Mouse (Mus musculus) heart, embryonic 12.5 days (tissue): ENCODE measurements around the gene Agap1. TPM values are rescaled to one million over a fixed set of nuclear protein-coding genes. Genes with fewer than 3 reads are reported as not detected.

Experiments
- ATAC-seq: fragments of 200-750 bp; cut with Nextera tagmentation; 2 replicates; pipeline ENCODE4 v1.8.0; 2017; ENCODE audit warnings: moderate TSS enrichment, moderate library complexity; ENCODE audit not compliant: insufficient number of reproducible peaks, low FRiP score
- H3K27ac ChIP-seq: fragments of 300-500 bp; sonication (generic); 2 replicates; pipeline ENCODE4 v1.5.1; 2016; ENCODE audit warnings: mild to moderate bottlenecking, moderate library complexity; ENCODE audit not compliant: poor library complexity, severe bottlenecking
- H3K27me3 ChIP-seq: fragments of 300-500 bp; sonication (generic); replicated peaks from 2 replicates; pipeline ENCODE4 v1.6.1; 2016; ENCODE audit warnings: mild to moderate bottlenecking, moderate library complexity
- H3K36me3 ChIP-seq: fragments of 300-500 bp; sonication (generic); 2 replicates; pipeline ENCODE4 v1.6.1; 2016; ENCODE audit warnings: mild to moderate bottlenecking, moderate library complexity
- H3K4me1 ChIP-seq: fragments of 300-500 bp; sonication (generic); replicated peaks from 2 replicates; pipeline ENCODE4 v1.6.1; 2016; ENCODE audit warnings: mild to moderate bottlenecking
- H3K4me2 ChIP-seq: fragments of 300-500 bp; sonication (generic); 2 replicates; pipeline ENCODE4 v1.6.1; 2016; ENCODE audit warnings: mild to moderate bottlenecking, moderate library complexity
- H3K4me3 ChIP-seq: fragments of 300-500 bp; sonication (generic); 2 replicates; pipeline ENCODE4 v1.5.1; 2016; ENCODE audit warnings: mild to moderate bottlenecking
- H3K9ac ChIP-seq: fragments of 300-500 bp; sonication (generic); 2 replicates; pipeline ENCODE4 v1.6.1; 2016; ENCODE audit warnings: mild to moderate bottlenecking, moderate library complexity
- H3K9me3 ChIP-seq: fragments of 300-500 bp; sonication (generic); replicated peaks from 2 replicates; pipeline ENCODE4 v1.6.1; 2016; ENCODE audit warnings: mild to moderate bottlenecking, moderate library complexity
- WGBS: fragments of 180-500 bp; shearing (Covaris S2); methylation state at CpG from one replicate; pipeline ENCODE4 v1.1.7; 2016; 5-methylcytosine and 5-hydroxymethylcytosine counted together
- polyA plus RNA-seq: library from polyadenylated mRNA; unstranded; fragments of >200 nt; fragmentation: Nextera tagmentation; extraction: Ambion mirVana; gene quantifications from 2 replicates; pipeline ENCODE4 v1.2.1, GENCODE M21; 2016

The Agap1 gene
- polyA plus RNA-seq, 1 experiment from 2014 or later, result 16.3 TPM

DNA sequence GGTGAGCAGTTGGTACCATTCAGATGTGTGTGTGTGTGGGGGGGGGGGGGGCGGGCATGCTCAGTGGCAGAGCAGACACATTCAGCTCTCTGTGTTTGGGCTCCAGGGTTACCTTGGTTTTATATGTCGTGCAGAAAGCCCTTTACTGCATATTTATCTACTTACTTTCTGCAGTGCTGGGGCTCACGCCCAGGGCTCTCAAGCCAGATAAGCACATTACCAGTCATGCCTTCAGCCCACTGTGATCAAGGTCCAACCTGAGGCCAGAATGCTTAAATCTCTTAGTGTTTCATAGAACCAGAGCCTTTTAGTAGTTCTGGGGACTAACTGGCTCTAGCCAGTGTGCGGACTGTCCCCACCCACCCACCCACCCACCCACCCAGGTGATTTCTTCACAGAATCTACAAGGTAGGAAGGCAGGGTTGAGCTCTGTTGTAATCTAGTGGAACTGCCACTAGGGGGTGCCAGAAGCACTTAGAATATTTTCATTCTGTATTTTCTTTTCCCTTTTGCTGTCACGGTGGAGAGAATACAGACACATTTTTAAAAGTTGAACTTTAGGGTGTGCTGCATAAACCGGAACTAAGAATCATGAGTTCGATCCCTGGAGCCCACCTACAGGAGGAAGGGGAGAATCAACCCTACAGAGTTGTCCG lies 189.0 kb downstream of the Agap1 start:
- no peak overlapping the region for H3K4me3 ChIP-seq
- ATAC-seq, result 0 out of 2 replicates have a peak, but pooled peaks have one; percentile 44
- H3K4me2 ChIP-seq, result 0 out of 2 replicates have a peak overlapping the region, but pooled peaks have one; percentile 9
- H3K27me3 ChIP-seq, result no peaks in the 10 kb centered on the region
- peaks cover 12% of the 10 kb centered on the region for H3K4me1 ChIP-seq
- no peaks in the 10 kb centered on the region for H3K9me3 ChIP-seq
- WGBS, result 53% methylated on average over 8 of the region's 8 CpGs
- H3K27ac ChIP-seq, result peak overlapping the region; percentile 12; the same call in 1 of the 2 replicates
- no peak overlapping the region for H3K9ac ChIP-seq
- H3K36me3 ChIP-seq, result peaks cover 2% of the 10 kb centered on the region

DNA sequence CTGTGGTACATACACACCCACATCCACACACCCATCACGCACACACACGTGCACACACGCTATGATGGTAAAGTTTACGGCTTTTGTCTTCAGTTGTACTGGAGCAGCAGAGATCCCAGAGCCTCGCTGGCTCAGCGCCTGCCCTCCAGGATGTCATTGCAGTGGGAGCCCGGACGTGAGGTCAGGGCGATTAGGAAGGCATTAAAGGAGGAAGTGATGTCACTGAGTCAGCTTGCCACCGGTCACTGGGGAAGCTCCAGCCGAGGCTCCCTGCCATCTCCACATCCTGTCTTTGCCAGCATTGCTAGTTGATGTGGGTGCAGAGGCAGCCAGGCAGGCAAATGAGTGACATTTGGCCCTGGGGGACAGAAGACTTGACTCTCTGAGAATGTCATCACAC lies 189.5 kb downstream of the Agap1 start:
- Histone ChIP-seq H3K4me3 (no peak overlapping the region), H3K4me2 (0 out of 2 replicates have a peak overlapping the region, but pooled peaks have one; percentile 9), H3K9me3 (no peaks in the 10 kb centered on the region), H3K27ac (peak overlapping the region; percentile 12; the same call in 1 of the 2 replicates), H3K27me3 (no peaks in the 10 kb centered on the region), H3K36me3 (no peaks in the 10 kb centered on the region), H3K9ac (no peak overlapping the region), H3K4me1 (peaks cover 12% of the 10 kb centered on the region)
- peak; percentile 69 for ATAC-seq
- 62% methylated on average over 11 of the region's 11 CpGs for WGBS

DNA sequence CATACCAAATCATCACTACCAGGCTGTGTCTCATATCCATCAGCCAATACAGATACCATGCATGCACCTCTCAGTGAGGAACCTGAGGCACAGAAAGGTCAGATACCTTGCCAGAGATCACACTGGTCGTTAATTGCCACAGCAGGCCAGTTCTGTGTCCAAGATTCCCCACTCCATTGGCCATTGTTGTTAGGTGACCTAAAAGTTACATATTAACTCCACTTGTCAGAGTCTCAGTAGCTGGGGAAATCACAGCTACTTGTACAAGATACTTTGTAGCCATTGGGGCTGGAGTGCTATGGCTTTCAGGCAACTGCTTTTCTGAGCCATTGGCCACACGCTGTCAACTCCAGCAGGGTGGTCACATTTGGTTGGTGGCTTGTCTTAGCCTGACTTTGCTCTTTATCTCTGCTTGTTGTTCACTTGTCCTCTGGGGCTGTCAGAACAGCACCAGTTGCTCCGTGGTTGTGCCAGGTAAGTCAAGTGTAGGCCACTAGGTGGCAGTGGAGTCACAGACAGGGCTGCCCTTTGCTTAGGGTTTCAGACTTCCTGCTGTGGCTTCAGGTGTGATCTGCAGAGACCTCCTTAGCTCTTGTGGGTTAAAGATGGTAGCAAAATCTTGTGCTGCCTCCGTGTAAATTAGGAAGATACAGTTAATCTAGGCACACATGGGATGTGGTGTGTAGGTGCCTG lies 191.9 kb downstream of the Agap1 start:
- H3K27ac ChIP-seq, result no peak overlapping the region
- no peak for ATAC-seq
- H3K36me3 ChIP-seq, result no peaks in the 10 kb centered on the region
- no peak overlapping the region for H3K4me2 ChIP-seq
- no peaks in the 10 kb centered on the region for H3K9me3 ChIP-seq
- WGBS, result 19% methylated on average over 4 of the region's 4 CpGs
- H3K4me1 ChIP-seq, result peaks cover 12% of the 10 kb centered on the region
- no peaks in the 10 kb centered on the region for H3K27me3 ChIP-seq
- no peak overlapping the region for H3K4me3 ChIP-seq
- no peak overlapping the region for H3K9ac ChIP-seq

DNA sequence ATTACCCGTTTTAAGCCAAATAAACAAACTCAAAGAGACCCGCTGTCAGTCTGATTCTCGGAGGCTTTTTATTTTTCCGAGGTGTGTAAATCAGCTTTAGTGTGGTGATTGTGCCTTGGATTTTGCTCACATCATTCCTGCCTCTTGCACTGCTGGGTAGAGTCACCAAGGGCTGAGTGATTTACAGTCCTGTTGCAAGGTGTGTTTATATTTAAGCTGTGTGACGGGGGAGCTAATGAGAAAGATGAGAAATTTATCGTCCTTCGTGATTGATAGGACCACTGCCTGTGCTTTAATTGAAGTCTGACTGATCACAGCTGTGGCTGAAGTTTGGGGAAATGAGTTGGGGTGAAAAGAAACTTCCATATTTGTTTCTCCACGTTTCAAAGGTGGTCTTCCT lies 192.9 kb downstream of the Agap1 start:
- no peak for ATAC-seq
- 81% methylated on average over 8 of the region's 8 CpGs for WGBS

DNA sequence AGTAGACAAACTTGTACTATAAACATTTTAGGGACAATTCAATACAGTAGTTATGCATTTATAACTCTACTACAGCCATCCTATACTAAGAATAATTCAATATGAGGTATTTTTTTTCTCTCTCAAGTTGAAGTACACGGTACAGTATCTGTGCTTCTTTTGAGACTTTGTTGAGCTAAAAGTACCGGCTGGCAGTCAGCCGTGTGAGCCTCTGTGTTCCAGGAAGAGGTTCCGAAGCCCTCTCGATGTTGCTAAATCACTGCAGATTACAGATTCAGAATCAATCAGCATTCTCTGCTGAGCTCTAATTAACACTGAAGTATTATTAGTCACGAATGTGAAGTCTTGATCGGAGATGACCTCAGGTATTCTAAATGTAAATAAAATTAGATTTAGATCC lies 196.0 kb downstream of the Agap1 start:
- H3K27me3 ChIP-seq, result no peaks in the 10 kb centered on the region
- no peaks in the 10 kb centered on the region for H3K9me3 ChIP-seq
- no peak overlapping the region for H3K27ac ChIP-seq
- H3K36me3 ChIP-seq, result no peaks in the 10 kb centered on the region
- no peak for ATAC-seq
- H3K4me2 ChIP-seq, result no peak overlapping the region
- H3K4me3 ChIP-seq, result no peak overlapping the region
- WGBS, result 87% methylated on average over 7 of the region's 7 CpGs
- peaks cover 15% of the 10 kb centered on the region; the same call in 1 of the 2 replicates for H3K4me1 ChIP-seq
- no peak overlapping the region for H3K9ac ChIP-seq

More for the DNA sequence above, 192.9 kb downstream of the Agap1 start:
- H3K9me3 ChIP-seq, result no peaks in the 10 kb centered on the region
- H3K4me2 ChIP-seq, result no peak overlapping the region
- no peak overlapping the region for H3K4me3 ChIP-seq
- H3K4me1 ChIP-seq, result peaks cover 10% of the 10 kb centered on the region
- no peak overlapping the region for H3K9ac ChIP-seq
- no peak overlapping the region for H3K27ac ChIP-seq
- no peaks in the 10 kb centered on the region for H3K36me3 ChIP-seq
- no peaks in the 10 kb centered on the region for H3K27me3 ChIP-seq

DNA sequence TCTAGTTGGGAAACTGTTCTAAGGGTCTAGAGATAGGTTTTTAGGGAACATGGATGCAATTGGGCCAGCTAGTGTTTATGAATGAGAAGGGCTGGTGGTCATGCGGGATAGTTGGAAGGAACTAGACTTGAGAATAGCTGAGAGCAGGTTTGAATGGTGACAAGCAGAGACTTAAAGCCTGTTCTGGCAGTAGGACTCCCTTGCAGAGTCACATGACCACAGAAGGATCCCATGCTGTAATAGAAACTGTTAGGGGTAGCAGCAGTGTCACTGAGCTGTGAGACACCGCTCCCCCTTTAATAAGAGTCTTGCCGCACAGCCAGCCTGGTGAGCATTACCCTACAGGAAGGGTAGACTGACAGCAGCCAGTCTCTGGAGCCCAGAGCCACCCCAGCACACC lies 201.6 kb downstream of the Agap1 start:
- Histone ChIP-seq H3K9ac (0 out of 2 replicates have a peak overlapping the region, but pooled peaks have one; percentile 51), H3K4me1 (peaks cover 25% of the 10 kb centered on the region), H3K4me3 (no peak overlapping the region), H3K4me2 (peak overlapping the region; percentile 61), H3K9me3 (no peaks in the 10 kb centered on the region), H3K36me3 (no peaks in the 10 kb centered on the region; the same call in 1 of the 2 replicates), H3K27ac (peak overlapping the region; percentile 48), H3K27me3 (no peaks in the 10 kb centered on the region)
- WGBS, result 81% methylated on average over 3 of the region's 3 CpGs
- ATAC-seq, result 0 out of 2 replicates have a peak, but pooled peaks have one; percentile 10

DNA sequence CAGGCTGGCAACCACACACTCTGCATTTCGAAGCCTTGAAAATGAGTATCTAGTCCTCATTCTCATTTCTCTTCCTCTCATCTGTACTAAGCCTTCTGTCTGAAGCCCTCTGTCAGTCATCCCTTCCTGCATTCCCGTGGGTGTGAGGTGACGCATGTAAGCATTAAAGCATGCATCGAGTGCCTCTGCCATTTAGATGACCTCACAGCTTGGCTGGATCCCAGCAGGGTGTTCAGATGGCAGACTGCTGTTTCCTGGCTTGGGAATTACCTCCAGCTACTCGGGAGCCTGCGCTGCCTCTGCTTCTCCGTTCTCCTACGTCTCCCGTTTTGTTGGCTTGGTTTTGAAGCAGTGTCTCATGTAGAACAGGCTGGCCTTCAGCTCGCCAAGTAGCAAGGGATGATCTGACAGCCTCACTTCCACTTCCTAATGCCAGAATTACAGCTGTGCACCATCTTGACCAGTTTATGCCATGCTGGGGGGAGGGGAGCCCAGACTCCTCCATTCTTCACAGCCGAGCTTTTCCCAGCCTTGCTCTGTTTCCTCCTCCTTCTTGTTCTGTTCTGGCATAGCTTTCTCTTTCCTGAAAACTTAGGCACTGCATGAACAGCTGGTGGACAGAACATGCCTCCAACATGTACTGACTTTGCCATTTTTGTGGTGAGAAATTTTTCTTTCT lies 202.2 kb downstream of the Agap1 start:
- Histone ChIP-seq H3K27me3 (no peaks in the 10 kb centered on the region), H3K27ac (peak overlapping the region; percentile 73), H3K9me3 (no peaks in the 10 kb centered on the region), H3K4me3 (peak overlapping the region; percentile 23; the same call in 1 of the 2 replicates), H3K9ac (peak overlapping the region; percentile 51; the same call in 1 of the 2 replicates), H3K36me3 (no peaks in the 10 kb centered on the region; the same call in 1 of the 2 replicates), H3K4me2 (peak overlapping the region; percentile 61), H3K4me1 (peaks cover 25% of the 10 kb centered on the region)
- WGBS, result 15% methylated on average over 11 of the region's 11 CpGs
- ATAC-seq, result peak; percentile 73

DNA sequence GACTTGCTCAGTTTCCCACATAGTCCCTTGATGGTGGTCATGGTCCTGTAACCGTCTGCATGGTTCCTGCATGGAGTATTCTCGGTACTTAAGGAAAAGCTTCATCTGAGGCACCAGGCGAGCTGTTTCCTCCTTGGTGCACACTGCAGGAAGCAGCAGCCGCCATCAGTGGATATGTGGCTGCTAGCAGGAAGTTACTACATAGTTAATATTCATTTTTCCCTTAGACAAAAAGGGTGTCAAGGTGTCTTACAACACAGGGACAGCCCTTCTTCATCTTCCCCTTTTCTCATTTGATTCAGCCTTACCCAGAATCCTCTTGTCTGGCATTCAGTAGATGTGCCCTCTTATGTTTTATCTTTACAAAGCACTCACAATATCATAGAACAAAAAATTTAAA lies 206.2 kb downstream of the Agap1 start:
- WGBS, result 83% methylated on average over 4 of the region's 4 CpGs
- Histone ChIP-seq H3K36me3 (peaks cover 13% of the 10 kb centered on the region), H3K4me2 (no peak overlapping the region), H3K27me3 (no peaks in the 10 kb centered on the region), H3K27ac (no peak overlapping the region), H3K9me3 (no peaks in the 10 kb centered on the region), H3K9ac (no peak overlapping the region), H3K4me3 (no peak overlapping the region), H3K4me1 (peaks cover 13% of the 10 kb centered on the region)
- ATAC-seq, result no peak

DNA sequence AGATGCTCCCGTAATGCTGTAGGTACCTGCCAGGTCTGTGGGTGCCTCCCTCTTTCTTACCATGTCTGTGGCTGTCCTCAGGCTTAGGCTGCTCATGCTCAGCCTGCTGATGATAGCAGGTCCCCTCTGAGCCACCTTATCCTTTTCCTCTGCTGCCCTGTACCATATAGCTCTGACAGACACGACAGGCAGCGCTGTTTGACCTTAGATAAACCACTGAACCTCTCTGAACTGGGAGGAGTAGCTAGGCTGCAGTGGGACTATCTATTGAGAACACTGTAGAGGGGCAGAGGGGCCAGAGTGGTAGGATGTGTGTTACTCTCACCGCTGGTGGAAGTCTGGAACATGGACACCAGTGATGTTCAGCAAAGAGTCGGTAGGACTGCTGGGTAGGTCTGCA lies 211.5 kb downstream of the Agap1 start:
- Histone ChIP-seq H3K27ac (no peak overlapping the region), H3K9me3 (no peaks in the 10 kb centered on the region), H3K4me3 (no peak overlapping the region), H3K36me3 (peaks cover 31% of the 10 kb centered on the region), H3K4me1 (no peaks in the 10 kb centered on the region), H3K9ac (no peak overlapping the region), H3K4me2 (no peak overlapping the region), H3K27me3 (no peaks in the 10 kb centered on the region)
- no peak for ATAC-seq
- WGBS, result 69% methylated on average over 5 of the region's 5 CpGs

DNA sequence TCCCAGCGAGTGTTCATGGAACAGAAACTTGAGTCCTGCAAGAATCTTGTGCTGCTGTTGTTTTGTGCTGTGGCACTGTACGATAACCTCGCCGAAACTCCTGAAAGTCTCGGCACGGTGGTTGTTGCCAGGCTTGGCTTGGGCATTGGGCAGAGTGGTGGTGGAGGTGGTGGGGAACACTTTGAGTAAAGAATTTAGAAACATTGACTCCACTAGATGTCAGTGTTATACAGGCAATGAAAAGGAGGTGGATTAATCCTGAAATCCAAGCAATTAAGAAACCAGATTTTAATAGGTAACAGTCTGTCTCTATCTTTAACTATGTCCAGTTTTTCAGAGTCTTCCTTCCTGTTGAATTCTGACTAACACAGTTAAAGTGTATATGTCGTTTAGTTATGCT lies 212.8 kb downstream of the Agap1 start:
- Histone ChIP-seq H3K27me3 (no peaks in the 10 kb centered on the region), H3K9ac (no peak overlapping the region), H3K4me2 (no peak overlapping the region), H3K9me3 (no peaks in the 10 kb centered on the region), H3K4me3 (no peak overlapping the region), H3K36me3 (peaks cover 43% of the 10 kb centered on the region), H3K4me1 (no peaks in the 10 kb centered on the region), H3K27ac (no peak overlapping the region)
- WGBS, result 82% methylated on average over 7 of the region's 7 CpGs
- no peak for ATAC-seq

DNA sequence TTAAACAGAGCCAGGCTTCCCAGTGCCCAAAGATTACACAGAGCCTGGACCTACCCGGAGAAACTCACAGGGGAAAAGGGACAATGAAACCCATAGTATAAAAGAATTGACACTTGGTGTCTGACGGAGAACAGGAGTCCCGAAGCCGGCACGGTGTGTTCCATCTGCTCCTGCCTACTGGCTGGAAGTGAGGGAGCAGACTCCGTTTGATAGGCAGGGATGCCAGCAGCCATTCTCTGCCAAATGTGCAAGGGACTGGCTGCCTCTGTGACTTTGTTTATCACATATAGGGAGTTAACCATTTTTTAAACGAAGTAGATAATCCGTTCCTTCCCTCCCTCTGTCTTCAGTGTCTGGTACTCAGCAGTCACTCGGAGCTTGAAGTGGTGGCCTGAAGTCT lies 214.0 kb downstream of the Agap1 start:
- Histone ChIP-seq H3K36me3 (peaks cover 55% of the 10 kb centered on the region), H3K4me1 (no peaks in the 10 kb centered on the region)
- WGBS, result 56% methylated on average over 9 of the region's 9 CpGs

More for the DNA sequence above, 214.0 kb downstream of the Agap1 start:
- no peak overlapping the region for H3K27ac ChIP-seq
- H3K9me3 ChIP-seq, result no peaks in the 10 kb centered on the region
- no peak overlapping the region for H3K4me3 ChIP-seq
- no peaks in the 10 kb centered on the region for H3K27me3 ChIP-seq
- H3K9ac ChIP-seq, result no peak overlapping the region
- H3K4me2 ChIP-seq, result no peak overlapping the region
- no peak for ATAC-seq
